Mouse (Mus musculus) granulocyte monocyte progenitor cell, adult 5-6 weeks (primary cell): ENCODE results near the gene Gm11938. TPM values are rescaled to one million over a fixed set of nuclear protein-coding genes. Genes with fewer than 3 reads are reported as not detected.
"Not testable (repeated sequence)": the region's sequence is repeated elsewhere in the genome, so short reads cannot be mapped to it uniquely, and the experiment has no call there.

Source experiments
- ATAC-seq: replicated peaks from 2 replicates; pipeline ENCODE4 v1.8.0; 2016; ENCODE audit warnings: mild to moderate bottlenecking, moderate TSS enrichment, inconsistent platforms; ENCODE audit not compliant: poor library complexity, severe bottlenecking
- total RNA-seq, 2 experiments: library from RNA; stranded (forward) in 1 of 2; stranded (reverse) in 1 of 2; fragments of 200-712, 200-1000 nt in 1 of 2; fragments of >200 nt in 1 of 2; fragmentation: Nextera tagmentation in 1 of 2; gene quantifications; 2 replicates each; pipeline ENCODE4 v1.2.3; 2014 to 2017

The Gm11938 gene
- total RNA-seq (2014; fragmentation: Nextera tagmentation) (not detected in 2 replicates), total RNA-seq (2017) (not detected in 2 replicates)

DNA sequence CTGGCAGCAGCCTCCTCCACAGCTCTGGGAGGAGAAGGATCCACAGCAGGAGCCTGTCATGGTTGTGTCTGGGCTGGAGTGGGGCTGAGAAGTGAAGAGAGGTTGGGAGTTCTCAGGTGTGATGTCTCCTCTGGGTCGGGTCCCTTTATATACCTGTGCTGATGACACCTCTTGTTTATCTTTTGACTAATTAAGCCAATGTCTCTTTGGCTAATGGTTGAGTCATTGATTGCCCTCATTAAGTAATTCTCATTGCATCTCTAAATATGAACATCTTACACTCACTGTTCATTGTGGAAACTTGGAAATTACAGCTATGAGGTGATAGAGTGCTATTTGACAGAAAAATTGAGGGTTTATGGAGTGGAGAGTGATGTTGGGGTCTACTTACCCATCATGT is at the start of gene Gm11938:
Gene Gm11938 (minus strand): TSS at position 101 of the 400 bp plus-strand sequence.
- ATAC-seq = not testable (repeated sequence)

DNA sequence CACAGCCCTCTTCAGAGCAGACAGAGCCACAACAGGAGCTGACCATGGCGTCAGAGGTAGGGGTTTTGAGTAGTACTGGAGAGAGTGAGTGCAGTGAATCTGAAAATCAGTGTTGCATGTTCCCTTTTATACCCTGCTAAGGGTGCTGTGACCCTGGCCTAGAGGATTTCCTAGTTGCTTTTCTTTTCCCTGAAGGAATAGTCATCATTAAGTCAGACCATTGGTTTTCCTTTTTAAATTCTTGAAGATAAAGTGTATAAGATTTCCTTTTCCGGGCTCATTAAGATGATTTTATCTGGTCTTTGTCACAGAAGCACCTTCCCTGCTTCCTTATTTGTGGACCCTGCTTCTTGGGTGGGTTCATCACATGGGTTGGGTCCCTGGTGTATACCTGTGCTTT is 47.0 kb upstream of the Gm11938 start, which contains the start of gene Gm11555:
Gene Gm11555 (minus strand): TSS at position 101 of the 400 bp plus-strand sequence.
- ATAC-seq = no peak

DNA sequence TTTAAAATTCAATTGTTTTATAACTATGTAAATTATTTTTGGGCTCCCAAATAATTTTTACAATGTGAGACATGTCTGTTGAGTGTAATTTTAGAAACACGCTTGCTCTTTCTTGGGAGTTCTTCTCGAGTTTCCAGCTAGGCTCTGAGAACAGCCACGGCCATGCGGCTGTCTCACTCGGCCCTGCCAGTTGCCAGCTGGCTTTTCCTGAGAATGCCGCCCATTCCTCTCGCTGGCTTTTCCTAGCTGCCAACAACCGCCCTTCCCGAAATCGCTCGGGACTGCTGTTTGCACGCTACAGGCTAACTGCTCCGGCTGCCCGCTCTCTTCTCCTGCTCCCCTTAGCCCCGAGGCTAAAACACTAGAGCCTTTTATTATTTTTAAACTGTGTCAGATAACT is 43.3 kb upstream of the Gm11938 start:
- ATAC-seq = no peak

DNA sequence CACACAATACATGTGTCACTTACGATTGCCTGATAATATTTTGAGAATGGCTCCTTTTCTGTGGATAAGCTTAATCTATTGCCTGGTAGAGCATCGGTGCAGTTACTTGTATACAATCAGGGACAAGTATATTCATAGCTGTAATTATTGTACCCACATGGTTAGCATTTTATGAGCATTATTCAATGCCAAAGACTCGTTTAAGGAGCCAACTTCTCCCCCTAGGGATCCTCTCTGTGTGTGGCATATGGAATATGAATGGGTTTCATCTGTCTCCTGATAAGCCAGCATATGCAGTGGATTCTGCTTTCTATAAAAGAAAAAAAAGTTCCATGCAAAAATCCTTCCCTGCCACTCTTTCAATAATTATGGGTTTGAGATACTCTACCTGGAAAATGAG is 41.2 kb upstream of the Gm11938 start:
- no peak for ATAC-seq

DNA sequence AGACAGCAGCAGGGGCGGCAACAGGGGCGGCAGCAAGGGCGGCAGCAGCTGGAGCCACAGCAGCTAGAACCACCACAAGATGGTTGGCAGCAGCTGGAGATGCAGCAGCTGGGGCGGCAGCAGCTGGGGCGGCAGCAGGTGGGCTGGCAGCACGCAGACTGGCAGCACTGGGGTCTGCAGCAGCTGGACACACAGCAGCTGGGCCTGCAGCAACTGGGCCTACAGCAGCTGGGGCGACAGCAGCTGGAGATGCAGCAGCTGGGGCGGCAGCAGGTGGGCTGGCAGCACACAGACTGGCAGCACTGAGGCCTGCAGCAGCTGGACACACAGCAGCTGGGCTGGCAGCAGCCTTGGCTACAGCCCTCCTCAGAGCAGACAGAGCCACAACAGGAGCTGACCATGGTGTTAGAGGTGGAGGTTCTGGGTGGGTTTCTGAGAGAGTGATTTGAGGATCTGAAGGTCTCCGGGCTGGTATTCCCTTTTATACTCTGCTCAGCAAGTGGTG is 40.6 kb upstream of the Gm11938 start, which contains the start of gene Krtap4-7:
Gene Krtap4-7 (minus strand): TSS at position 455 of the 505 bp plus-strand sequence.
- ATAC-seq = not testable (repeated sequence)

DNA sequence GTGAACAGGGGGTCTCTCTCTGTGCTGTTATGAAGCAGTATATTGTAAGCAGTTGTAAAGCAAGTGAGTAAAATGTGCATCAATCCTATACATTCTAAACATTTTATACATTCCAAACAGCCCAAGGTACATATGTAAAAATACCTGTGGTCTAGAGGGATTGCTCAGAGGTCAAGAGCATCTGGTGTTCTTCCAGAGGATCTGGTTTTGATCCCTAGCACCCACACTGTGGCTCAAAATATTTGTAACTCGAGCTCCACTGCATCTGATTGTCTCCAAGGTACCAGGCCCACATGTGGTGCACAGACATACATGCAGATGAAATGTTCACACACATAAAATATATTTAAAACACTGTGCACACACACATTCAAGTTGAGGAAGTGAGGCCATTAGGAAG is 37.8 kb upstream of the Gm11938 start:
- ATAC-seq = no peak

DNA sequence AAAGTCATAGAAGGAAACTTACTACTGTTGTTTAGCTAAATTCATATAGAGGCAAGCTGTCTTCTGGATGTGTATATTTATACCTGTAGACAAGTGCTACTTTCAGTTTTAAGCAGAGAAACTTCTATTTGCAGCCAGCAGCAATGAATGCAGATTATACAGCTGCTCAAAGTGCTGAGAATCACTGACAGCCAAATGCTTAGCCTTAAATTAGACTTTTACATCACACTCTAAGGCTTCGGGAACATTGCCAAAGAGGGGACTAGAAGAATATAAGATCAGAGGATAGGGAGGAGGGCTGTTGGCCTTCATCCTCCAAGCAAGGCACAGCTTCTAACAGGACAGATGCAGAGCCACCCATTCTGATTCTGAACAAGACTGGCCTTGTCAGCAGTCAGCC is 34.0 kb upstream of the Gm11938 start:
- ATAC-seq = no peak

DNA sequence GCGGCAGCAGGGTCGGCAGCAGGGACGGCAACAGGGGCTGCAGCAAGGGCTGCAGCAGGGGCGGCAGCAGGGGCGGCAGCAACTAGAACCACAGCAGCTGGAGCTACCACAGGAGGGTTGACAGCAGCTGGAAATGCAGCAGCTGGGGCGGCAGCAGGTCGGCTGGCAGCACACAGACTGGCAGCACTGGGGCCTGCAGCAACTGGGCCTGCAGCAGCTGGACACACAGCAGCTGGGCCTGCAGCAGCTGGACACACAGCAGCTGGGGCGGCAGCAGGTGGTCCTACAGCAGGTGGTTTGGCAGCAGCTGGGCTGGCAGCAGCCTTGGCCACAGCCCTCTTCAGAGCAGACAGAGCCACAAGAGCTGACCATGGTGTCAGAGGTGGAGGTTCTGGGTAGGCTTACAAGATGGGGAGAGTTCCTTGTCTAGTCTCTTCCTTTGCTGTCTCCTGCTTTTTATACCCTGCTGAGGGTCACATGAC is 31.6 kb upstream of the Gm11938 start, which contains the start of gene Krtap4-2:
Gene Krtap4-2 (minus strand): TSS at position 432 of the 482 bp plus-strand sequence.
- no peak for ATAC-seq

DNA sequence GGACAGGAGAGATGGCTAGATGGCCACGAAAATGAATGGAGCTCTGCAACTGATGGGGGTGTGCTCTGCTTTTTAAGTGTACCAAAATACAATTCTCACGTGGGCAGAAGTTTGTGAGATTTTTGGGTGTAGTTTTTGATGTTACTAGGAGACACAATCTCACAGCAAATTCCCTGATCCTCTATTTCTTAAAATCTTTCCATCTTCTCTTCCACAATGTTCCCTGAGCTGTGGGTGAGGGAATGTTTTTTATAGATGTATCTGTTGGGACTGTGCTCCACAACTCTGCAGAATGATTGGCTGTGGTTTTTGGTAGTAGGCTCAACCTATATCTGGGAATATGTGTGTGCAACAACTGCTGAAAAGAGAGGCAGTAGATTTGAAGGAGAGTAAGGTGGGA is 30.2 kb upstream of the Gm11938 start:
- no peak for ATAC-seq

DNA sequence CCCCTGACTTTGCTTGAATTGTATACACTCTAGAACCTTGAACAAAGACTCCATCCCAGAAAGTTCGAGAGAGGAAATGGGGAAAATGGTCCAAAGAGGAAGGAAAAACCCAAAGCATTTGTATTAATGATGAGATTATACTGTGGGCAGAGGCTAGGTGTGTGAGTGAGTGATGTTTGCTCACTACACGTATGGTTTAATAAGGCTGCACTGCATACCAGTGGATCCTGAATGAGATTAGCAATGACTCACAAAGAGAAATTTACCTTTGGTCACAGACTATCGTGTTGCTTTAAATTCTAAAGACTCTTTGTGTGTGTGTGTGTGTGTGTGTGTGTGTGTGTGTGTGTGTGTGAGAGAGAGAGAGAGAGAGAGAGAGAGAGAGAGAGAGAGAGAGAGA is 27.8 kb upstream of the Gm11938 start:
- ATAC-seq = no peak

DNA sequence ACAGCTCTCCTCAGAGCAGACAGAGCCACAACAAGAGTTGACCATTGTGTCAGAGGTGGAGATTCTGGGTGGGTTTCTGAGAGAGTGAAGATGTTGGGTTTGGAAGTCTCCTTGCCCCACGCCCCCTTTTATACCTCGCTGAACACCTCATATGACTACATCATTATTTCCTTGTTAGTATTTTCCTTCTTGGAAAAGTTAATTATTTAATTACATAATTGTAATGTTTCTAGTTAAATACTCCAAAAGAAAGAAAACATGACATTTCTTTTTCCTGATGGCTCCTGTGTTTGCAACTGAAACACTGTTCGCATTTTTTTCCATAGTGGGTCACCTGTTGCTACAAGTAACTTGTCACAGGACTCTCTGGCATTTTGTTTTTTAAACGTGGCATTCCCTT is 25.0 kb upstream of the Gm11938 start, which contains the start of gene Krtap4-1:
Gene Krtap4-1 (minus strand): TSS at position 101 of the 400 bp plus-strand sequence.
- ATAC-seq = no peak

DNA sequence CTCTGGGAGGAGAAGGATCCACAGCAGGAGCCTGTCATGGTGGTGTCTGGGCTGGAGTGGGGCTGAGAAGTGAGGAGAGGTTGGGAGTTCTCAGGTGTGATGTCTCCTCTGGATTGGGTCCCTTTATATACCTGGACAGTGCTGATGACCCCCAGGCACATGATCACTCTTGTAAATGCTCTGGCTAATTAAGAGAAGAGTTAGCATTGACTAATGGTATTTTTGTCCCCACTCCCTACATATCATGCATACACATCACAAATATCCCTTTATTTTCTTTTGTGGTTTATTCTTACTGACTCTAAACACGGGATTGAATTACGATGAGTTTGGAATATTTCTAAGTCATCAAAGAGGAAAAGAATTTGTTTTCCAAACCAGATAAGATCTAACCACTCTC is 17.2 kb upstream of the Gm11938 start, which contains the start of gene Gm11562:
Gene Gm11562 (minus strand): TSS at position 101 of the 400 bp plus-strand sequence.
- no peak for ATAC-seq

DNA sequence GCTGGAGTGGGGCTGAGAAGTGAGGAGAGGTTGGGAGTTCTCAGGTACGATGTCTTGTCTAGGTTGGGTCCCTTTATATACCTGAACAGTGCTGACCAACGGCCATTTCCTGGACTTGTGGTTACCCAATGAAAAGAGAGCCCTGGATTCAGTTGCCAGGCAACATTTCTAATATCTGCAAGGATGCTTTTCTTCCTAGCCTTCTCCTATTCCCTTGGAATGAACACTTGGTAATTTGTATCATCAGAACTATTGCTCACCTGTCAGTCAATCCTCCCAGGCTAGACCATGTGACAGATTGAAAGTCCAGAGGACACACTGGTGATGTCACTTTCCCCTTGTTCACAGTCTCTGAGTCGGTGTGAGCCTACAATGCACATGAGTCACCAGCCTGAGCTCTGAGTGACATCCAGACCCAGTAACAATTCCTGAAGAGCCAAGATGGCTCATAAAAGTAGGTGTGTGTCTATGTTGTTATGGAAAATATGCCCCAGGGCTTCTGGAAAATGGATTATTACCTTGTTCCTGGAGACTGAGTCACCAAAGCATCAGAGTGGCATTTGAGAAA is 11.8 kb upstream of the Gm11938 start, which contains the start of gene Krtap2-4:
Gene Krtap2-4 (minus strand): TSS at position 51 of the 568 bp plus-strand sequence.
- no peak for ATAC-seq

DNA sequence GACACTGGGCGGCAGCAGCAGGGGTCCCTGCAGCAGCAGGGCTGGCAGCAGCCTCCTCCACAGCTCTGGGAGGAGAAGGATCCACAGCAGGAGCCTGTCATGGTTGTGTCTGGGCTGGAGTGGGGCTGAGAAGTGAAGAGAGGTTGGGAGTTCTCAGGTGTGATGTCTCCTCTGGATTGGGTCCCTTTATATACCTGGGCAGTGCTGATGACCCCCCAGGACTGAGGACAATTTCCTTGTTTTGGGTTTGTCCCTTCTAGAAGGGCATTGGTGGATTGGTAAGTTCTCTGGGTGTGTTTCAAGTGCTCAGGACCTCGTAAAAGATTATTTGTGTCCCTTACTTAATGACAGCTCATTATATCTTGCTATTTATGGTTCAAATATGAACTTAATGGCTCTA is 7.0 kb upstream of the Gm11938 start, which contains the start of gene Gm11937:
Gene Gm11937 (minus strand): TSS at position 101 of the 400 bp plus-strand sequence.
- ATAC-seq = not testable (repeated sequence)

DNA sequence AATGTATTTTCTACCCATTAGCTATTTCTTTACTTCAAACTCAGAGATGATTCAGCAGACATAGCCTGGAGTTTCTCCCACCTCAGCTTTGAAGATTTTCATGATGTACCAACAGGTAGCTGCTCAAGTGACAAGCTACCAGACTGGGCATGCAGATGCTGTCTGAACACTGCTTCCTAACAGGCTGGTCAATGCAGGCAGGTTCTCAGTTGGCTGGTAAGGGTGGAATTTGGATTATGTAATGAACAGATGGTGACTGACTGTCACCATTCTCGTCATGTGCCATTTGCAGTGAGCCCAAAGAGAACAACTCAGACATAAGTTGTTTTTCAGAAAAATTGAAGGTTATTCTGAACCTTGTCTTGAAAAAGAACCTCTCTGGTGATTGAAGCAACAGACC is 6.0 kb upstream of the Gm11938 start:
- no peak for ATAC-seq

DNA sequence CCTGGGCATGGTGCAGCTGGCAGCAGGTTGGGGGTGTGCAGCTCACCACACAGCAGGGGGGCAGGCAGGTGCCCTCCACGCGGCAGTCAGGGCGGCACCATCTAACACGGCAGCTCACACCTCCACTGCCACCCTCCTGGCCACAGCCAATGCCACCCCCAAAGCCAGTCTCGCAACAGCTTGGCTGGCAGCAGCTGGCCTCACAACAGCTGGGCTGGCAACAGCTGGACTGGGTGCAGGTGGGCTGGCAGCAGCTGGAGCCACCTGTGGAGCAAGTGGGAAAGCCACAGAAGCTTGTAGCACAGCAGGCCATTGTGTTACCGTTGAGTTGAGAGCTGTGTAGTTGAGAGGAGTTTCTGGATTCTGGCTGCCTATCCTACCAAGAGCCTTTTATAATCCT is 5.4 kb downstream of the Gm11938 start, which contains the start of gene Krtap9-3:
Gene Krtap9-3 (minus strand): TSS at position 364 of the 400 bp plus-strand sequence.
- not testable (repeated sequence) for ATAC-seq

DNA sequence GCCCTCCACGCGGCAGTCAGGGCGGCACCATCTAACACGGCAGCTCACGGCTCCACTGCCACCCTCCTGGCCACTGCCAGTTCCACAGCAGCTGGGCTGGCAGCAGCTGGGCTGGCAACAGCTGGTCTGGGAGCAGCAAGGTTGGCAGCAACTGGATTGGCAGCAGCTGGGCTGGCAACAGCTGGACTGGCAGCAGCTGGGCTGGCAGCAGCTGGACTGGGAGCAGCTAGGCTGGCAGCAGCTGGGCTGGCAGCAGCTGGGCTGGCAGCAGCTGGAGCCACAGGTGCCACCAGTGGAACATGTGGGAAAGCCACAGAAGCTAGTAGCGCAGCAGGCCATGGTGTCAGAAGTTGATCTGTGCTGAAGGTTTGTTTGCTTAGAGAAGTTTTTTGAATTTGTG is 12.1 kb downstream of the Gm11938 start, which contains the start of gene Krtap1-3:
Gene Krtap1-3 (minus strand): TSS at position 359 of the 400 bp plus-strand sequence.
- no peak for ATAC-seq

DNA sequence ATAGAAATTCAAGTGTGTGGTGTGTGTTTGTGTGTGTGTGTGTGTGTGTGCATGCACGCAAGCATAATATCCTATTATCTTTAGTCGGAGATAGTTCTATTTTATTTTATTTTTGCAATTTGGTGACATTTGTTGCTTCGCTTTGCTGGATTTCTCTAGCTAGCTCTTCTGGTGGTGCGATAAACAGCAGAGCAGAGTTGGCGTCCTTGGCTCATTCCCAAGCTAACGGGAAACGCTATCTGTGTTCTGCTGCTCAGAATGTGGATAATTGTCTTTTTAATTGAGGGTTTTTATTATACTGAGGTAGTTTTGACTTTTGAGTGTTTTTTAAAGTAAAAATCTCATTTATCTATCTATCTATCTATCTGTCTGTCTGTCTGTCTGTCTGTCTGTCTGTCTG is 18.0 kb downstream of the Gm11938 start:
- no peak for ATAC-seq

DNA sequence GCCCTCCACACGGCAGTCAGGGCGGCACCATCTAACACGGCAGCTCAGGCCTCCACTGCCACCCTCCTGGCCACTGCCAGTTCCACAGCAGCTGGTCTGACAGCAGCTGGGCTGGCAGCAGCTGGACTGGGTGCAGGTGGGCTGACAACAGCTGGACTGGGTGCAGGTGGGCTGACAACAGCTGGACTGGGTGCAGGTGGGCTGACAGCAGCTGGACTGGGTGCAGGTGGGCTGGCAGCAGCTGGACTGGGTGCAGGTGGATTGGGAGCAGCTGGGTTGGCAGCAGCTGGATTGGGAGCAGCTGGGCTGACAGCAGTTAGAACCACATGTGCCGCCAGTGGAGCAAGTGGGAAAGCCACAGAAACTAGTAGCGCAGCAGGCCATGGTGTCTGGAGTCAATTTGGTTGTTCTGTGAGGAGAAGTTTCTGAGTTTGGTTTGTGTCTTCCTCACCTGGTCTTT is 19.8 kb downstream of the Gm11938 start, which contains the start of gene Krtap1-4:
Gene Krtap1-4 (minus strand): TSS at position 410 of the 460 bp plus-strand sequence.
- no peak for ATAC-seq

DNA sequence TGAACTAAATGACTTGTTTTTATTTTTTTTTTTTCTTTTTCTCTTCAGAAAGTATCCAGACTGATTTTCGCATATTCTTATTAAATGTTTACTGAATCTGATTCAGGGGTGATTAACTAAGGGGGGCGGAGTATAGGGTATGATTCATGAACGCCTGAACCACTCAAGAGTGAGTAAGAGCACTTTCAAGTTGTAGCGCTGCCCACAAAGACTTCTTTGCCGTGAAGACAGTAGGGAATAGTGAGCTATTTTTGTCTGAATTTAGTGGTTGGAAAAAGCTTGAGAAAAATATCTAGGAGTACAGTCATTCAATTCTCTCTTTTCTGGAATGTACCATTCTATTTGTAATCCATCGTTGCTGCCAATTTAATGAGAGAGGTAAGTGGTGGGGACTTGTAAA is 21.5 kb downstream of the Gm11938 start:
- no peak for ATAC-seq

DNA sequence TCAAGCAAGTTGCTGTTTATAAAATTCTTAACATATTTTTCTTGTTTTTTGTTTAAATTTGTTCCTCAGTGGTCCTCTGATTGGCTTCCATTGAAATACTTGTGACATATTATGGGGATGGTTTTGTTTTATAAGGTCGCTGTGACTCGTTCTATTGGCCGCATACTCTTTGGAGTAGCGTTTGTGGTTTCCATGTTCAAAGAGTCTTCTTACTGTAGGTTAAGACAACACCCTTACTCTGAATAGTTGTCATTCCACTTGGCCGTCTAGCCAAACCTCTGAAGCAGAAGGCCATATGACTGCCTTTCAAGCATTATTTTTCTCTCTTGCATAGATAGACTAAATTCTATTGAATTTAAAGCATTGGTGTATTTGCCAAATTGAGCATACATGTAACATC is 22.1 kb downstream of the Gm11938 start:
- ATAC-seq = no peak
